Mouse (Mus musculus): ENCODE results near the gene Espl1. TPM values are rescaled to one million over a fixed set of nuclear protein-coding genes. Genes with fewer than 3 reads are reported as not detected.

Espl1 gene
- polyA plus RNA-seq, 1 experiment from 2014 or later: 28.0 TPM

DNA sequence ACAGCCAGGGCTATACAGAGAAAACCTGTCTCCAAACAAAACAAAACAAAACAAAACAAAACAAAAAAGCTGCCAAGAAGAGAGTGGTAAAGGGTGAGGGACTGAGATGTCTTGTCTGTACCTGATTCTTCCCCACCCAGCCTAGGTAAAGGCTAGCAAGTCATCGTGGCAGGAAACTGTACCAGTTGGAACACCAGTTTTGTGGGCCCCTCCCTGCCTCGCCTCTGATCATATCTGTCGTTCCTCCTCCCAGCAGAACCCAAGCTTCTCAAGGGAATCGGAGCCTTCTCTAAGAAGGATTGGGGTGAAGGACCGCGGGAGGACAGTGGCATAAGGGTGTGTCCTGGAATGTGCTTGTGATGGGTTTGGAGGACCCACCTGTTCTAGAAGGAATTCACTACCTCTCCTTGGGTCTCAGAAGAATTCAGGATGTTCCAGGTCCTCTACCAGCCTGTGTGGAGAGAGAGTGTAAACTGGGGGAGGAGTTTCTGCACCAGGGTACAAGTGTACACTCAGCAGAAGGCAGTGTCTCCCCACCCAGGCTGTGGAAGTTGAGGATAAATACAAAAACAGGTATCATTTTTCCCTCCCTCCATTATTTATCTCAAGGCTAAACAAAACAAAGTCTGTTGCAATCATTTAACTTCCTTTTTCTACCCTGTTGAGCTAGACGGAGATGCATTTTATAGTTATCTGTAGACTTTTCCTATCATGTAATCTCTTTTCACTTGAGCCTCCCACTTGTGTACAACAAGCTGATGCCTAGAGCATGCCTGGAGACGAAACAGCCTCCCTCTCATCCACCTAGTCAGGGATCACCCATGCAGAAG lies 13.4 kb upstream of the Espl1 start:
- DNase-seq (ENCODE audit: low spot score) (no peak), ATAC-seq (replicated peaks; ENCODE audit: low FRiP score, low TSS enrichment, low read depth) (no peak)
- Histone ChIP-seq H3K4me1 (replicated peaks; ENCODE audit: control insufficient read depth, insufficient read depth, low read length) (peaks cover 10% of the 10 kb centered on the region), H3K4me2 (ENCODE audit: low read length) (no peak overlapping the region), H3K9ac (ENCODE audit: low read length) (no peak overlapping the region), H3K27me3 (replicated peaks; ENCODE audit: control insufficient read depth, insufficient read depth, low read length) (no peaks in the 10 kb centered on the region), H3K36me3 (ENCODE audit: control insufficient read depth, insufficient read depth, low read length) (peaks cover 20% of the 10 kb centered on the region), H3K27ac (ENCODE audit: low read depth) (no peak overlapping the region), H3K4me3 (ENCODE audit: low read depth, low read length) (no peak overlapping the region), H3K9me3 (ENCODE audit: control insufficient read depth, low read length) (no peaks in the 10 kb centered on the region)
- WGBS: 79% methylated on average over 8 of the region's 8 CpGs

DNA sequence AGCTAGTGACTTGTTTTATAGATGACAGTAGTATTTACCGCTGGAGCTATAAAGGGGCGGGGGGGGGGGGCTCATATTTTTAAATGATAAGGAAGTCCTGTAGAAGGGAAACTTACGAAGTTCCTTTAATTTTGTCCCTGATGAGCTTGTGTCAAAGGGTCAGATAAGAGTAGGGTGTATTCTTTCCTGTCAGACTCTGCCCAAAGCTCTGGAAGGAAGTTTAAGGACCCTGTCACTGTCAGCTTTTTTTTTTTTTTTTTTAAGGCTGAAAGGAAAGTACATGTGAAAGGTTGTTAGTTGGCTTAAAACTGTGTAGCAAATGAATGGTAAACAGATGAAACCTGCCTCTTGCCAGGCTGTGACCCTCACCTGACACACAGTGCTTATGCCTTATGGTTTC lies 12.4 kb upstream of the Espl1 start:
- ATAC-seq (replicated peaks; ENCODE audit: low FRiP score, low TSS enrichment, low read depth) (no peak), DNase-seq (ENCODE audit: low spot score) (no peak)
- Histone ChIP-seq H3K27ac (ENCODE audit: low read depth) (no peak overlapping the region), H3K36me3 (ENCODE audit: control insufficient read depth, insufficient read depth, low read length) (peaks cover 20% of the 10 kb centered on the region), H3K4me1 (replicated peaks; ENCODE audit: control insufficient read depth, insufficient read depth, low read length) (peaks cover 10% of the 10 kb centered on the region), H3K9ac (ENCODE audit: low read length) (no peak overlapping the region), H3K27me3 (replicated peaks; ENCODE audit: control insufficient read depth, insufficient read depth, low read length) (no peaks in the 10 kb centered on the region), H3K9me3 (ENCODE audit: control insufficient read depth, low read length) (no peaks in the 10 kb centered on the region), H3K4me3 (ENCODE audit: low read depth, low read length) (no peak overlapping the region), H3K4me2 (ENCODE audit: low read length) (no peak overlapping the region)
- WGBS: 70% methylated on average over 3 of the region's 3 CpGs

- ATAC-seq (replicated peaks; ENCODE audit: low FRiP score, low TSS enrichment, low read depth): no peak
- Histone ChIP-seq H3K27ac (ENCODE audit: low read depth) (no peak overlapping the region), H3K4me1 (replicated peaks; ENCODE audit: control insufficient read depth, insufficient read depth, low read length) (no peaks in the 10 kb centered on the region), H3K36me3 (ENCODE audit: control insufficient read depth, insufficient read depth, low read length) (no peaks in the 10 kb centered on the region), H3K27me3 (replicated peaks; ENCODE audit: control insufficient read depth, insufficient read depth, low read length) (no peaks in the 10 kb centered on the region), H3K4me2 (ENCODE audit: low read length) (no peak overlapping the region), H3K9ac (ENCODE audit: low read length) (no peak overlapping the region), H3K9me3 (ENCODE audit: control insufficient read depth, low read length) (no peaks in the 10 kb centered on the region), H3K4me3 (ENCODE audit: low read depth, low read length) (no peak overlapping the region)
- DNase-seq (ENCODE audit: low spot score): no peak
These were observed 8.7 kb upstream of the Espl1 start for GRCm38 (mm10) chr15:102287395-102287794.

DNA sequence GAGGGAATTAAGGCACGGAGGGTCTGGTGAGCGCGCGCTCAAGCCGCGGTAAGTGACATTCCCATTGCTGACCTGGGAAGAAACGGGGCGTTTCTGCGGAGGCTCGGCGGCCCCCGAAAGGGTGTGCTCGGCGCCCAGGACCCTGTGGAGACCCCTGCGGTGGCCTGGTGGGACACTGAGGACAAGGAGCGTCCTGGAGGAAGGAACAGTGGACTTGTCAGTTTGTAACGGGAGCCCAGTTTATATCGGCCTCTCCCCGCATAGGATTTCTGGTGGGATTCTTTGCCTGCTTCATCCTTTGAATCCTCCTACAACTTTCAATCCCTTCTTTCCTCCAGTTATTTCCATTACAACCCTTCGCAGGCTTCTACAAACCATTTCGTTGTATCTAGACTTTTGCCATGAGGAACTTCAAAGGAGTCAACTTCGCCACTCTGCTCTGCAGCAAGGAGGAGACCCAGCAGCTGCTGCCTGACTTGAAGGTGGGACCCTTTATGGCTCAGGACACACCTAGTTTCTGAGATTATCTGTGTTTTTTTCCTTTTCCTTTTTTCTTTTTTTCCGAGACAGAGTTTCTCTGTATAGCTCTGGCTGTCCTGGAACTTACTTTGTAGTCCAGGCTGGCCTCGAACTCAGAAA lies 421 bp downstream of the Espl1 start:
- H3K9me3 ChIP-seq (ENCODE audit: control insufficient read depth, low read length): no peaks in the 10 kb centered on the region
- peak overlapping the region; percentile 81 for H3K4me2 ChIP-seq (ENCODE audit: low read length)
- 4% methylated on average over 24 of the region's 24 CpGs for WGBS
- no peak for DNase-seq (ENCODE audit: low spot score)
- peaks cover 8% of the 10 kb centered on the region; the same call in 1 of the 2 replicates for H3K4me1 ChIP-seq (replicated peaks; ENCODE audit: control insufficient read depth, insufficient read depth, low read length)
- peak overlapping the region; percentile 79 for H3K4me3 ChIP-seq (ENCODE audit: low read depth, low read length)
- H3K27me3 ChIP-seq (replicated peaks; ENCODE audit: control insufficient read depth, insufficient read depth, low read length): no peaks in the 10 kb centered on the region
- peaks cover 34% of the 10 kb centered on the region for H3K36me3 ChIP-seq (ENCODE audit: control insufficient read depth, insufficient read depth, low read length)
- no peak overlapping the region for H3K27ac ChIP-seq (ENCODE audit: low read depth)
- peak; percentile 34 for ATAC-seq (replicated peaks; ENCODE audit: low FRiP score, low TSS enrichment, low read depth)
- H3K9ac ChIP-seq (ENCODE audit: low read length): peak overlapping the region; percentile 44

DNA sequence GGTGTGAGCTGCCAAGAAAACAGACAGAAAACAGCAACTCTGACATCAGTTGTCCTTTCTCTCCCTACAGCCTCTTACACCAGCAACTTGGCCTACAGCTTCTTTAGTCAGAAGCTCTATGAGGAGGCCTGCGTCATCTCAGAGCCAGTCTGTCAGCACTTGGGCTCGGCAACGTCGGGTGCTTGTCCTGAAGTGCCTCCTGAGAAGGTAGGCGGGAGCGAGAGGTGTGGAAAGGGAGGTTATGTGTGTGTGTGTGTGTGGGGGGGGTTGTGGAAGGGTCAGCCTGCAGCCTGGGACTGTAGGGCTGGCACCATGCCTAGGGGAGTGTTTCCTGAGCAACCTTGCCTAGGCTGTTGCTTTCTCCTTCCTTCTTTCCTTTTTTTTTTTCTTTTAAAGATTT lies 6.5 kb downstream of the Espl1 start:
- H3K36me3 ChIP-seq (ENCODE audit: control insufficient read depth, insufficient read depth, low read length): peaks cover 76% of the 10 kb centered on the region
- WGBS: 77% methylated on average over 6 of the region's 6 CpGs

GRCm38 (mm10) chr15:102308717-102309116 lies 12.7 kb downstream of the Espl1 start:
- ATAC-seq (replicated peaks; ENCODE audit: low FRiP score, low TSS enrichment, low read depth): no peak
- Histone ChIP-seq H3K4me3 (ENCODE audit: low read depth, low read length) (no peak overlapping the region), H3K9me3 (ENCODE audit: control insufficient read depth, low read length) (no peaks in the 10 kb centered on the region), H3K4me1 (replicated peaks; ENCODE audit: control insufficient read depth, insufficient read depth, low read length) (no peaks in the 10 kb centered on the region), H3K36me3 (ENCODE audit: control insufficient read depth, insufficient read depth, low read length) (peaks cover 82% of the 10 kb centered on the region), H3K27me3 (replicated peaks; ENCODE audit: control insufficient read depth, insufficient read depth, low read length) (no peaks in the 10 kb centered on the region), H3K4me2 (ENCODE audit: low read length) (no peak overlapping the region), H3K27ac (ENCODE audit: low read depth) (no peak overlapping the region), H3K9ac (ENCODE audit: low read length) (no peak overlapping the region)
- WGBS: 85% methylated on average over 9 of the region's 9 CpGs
- DNase-seq (ENCODE audit: low spot score): no peak

More for the DNA sequence above, 6.5 kb downstream of the Espl1 start:
- Histone ChIP-seq H3K4me3 (ENCODE audit: low read depth, low read length) (no peak overlapping the region), H3K27me3 (replicated peaks; ENCODE audit: control insufficient read depth, insufficient read depth, low read length) (no peaks in the 10 kb centered on the region), H3K9ac (ENCODE audit: low read length) (no peak overlapping the region), H3K27ac (ENCODE audit: low read depth) (no peak overlapping the region), H3K4me2 (ENCODE audit: low read length) (no peak overlapping the region), H3K4me1 (replicated peaks; ENCODE audit: control insufficient read depth, insufficient read depth, low read length) (no peaks in the 10 kb centered on the region), H3K9me3 (ENCODE audit: control insufficient read depth, low read length) (no peaks in the 10 kb centered on the region)
- no peak for ATAC-seq (replicated peaks; ENCODE audit: low FRiP score, low TSS enrichment, low read depth)
- no peak for DNase-seq (ENCODE audit: low spot score)

- H3K9ac ChIP-seq (ENCODE audit: low read length): no peak overlapping the region
- no peak overlapping the region for H3K27ac ChIP-seq (ENCODE audit: low read depth)
- no peaks in the 10 kb centered on the region for H3K4me1 ChIP-seq (replicated peaks; ENCODE audit: control insufficient read depth, insufficient read depth, low read length)
- no peaks in the 10 kb centered on the region for H3K9me3 ChIP-seq (ENCODE audit: control insufficient read depth, low read length)
- H3K27me3 ChIP-seq (replicated peaks; ENCODE audit: control insufficient read depth, insufficient read depth, low read length): no peaks in the 10 kb centered on the region
- no peak overlapping the region for H3K4me3 ChIP-seq (ENCODE audit: low read depth, low read length)
- ATAC-seq (replicated peaks; ENCODE audit: low FRiP score, low TSS enrichment, low read depth) (no peak), DNase-seq (ENCODE audit: low spot score) (peak; percentile 62)
- H3K4me2 ChIP-seq (ENCODE audit: low read length): no peak overlapping the region
- H3K36me3 ChIP-seq (ENCODE audit: control insufficient read depth, insufficient read depth, low read length): peaks cover 81% of the 10 kb centered on the region
- WGBS: 46% methylated on average over 10 of the region's 10 CpGs
These were observed 14.2 kb downstream of the Espl1 start for GRCm38 (mm10) chr15:102310074-102310845.

GRCm38 (mm10) chr15:102311489-102311888 lies 15.4 kb downstream of the Espl1 start:
- peaks cover 81% of the 10 kb centered on the region for H3K36me3 ChIP-seq (ENCODE audit: control insufficient read depth, insufficient read depth, low read length)
- no peaks in the 10 kb centered on the region for H3K27me3 ChIP-seq (replicated peaks; ENCODE audit: control insufficient read depth, insufficient read depth, low read length)

More at GRCm38 (mm10) chr15:102311489-102311888, 15.4 kb downstream of the Espl1 start:
- Histone ChIP-seq H3K9ac (ENCODE audit: low read length) (no peak overlapping the region), H3K4me3 (ENCODE audit: low read depth, low read length) (no peak overlapping the region), H3K27ac (ENCODE audit: low read depth) (no peak overlapping the region), H3K4me2 (ENCODE audit: low read length) (no peak overlapping the region), H3K9me3 (ENCODE audit: control insufficient read depth, low read length) (no peaks in the 10 kb centered on the region), H3K4me1 (replicated peaks; ENCODE audit: control insufficient read depth, insufficient read depth, low read length) (no peaks in the 10 kb centered on the region)
- DNase-seq (ENCODE audit: low spot score): no peak
- no peak for ATAC-seq (replicated peaks; ENCODE audit: low FRiP score, low TSS enrichment, low read depth)

All from intestine, embryonic 14.5 days (tissue).